Mouse (Mus musculus): ENCODE data around the gene March10.
A peak's percentile ranks its signal among the peaks of the same experiment; 100 is the strongest.

Gene March10

DNA sequence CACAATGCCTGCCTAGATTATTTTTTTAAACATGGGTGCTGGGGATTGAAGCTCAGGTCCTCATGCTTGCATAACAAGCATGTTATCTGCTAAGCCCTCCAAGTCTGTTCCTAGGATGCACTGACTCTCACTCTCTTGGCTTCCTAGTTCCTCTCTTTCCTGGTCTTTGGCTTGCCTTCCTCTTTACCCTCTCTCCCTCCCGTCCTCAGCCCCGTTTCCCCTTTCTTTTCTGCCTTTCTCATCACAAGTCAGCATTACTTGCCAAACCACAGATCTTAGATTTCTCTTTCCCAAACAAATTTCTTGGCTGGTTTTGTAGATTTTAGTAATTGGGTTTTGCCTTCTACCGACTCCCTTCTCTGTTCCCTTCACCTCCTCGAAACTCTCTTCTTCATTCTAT, 10.2 kb upstream of the March10 start:
- DNase-seq (ENCODE audit: low read depth, low spot score) = no peak

DNA sequence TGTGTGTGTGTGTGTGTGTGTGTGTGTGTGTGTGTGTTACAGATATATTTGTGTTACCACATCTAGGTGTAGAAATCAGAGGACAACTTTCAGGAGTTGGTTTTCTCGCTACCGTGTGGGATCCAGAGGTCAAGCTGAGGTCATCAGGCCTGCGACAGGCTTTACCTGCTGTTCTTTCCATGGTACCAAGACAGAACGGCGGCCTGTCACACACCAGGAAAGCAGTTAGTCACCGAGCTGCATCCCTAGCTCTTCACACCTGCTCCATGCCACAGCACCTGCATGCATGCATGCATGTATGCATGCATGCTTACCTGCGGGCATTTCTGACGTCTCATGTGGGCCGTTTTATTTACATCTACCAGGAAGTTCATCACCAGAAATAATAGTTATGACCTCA, 9.0 kb upstream of the March10 start:
- no peak for DNase-seq (ENCODE audit: low read depth, low spot score)

DNA sequence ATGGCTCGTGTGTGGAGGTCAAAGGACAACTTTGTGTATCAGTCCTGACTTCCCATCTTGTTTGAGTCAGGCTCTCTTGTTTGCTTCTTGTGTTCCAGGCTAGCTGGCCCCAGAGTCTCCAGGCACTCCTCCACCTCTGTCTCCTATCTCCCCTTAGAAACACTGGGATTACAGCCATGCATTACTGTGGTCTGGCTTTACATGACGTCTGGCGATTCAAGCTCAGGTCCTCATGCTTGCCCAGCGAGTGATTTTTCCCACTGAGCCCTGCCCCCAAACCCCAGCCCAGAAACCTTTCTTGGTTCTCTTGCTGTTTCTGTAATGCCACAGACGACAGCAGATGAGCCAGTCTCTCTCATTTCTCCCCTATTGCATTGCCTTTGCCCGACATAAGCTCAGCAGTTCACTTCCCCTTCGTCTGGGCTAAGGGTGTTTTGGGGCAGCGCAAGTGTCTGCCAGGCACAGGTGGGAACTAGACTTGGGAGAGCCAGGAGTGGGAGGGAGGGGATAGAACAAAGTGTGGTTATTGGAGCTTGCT, 8.0 kb upstream of the March10 start:
- DNase-seq (ENCODE audit: low read depth, low spot score) = no peak

DNA sequence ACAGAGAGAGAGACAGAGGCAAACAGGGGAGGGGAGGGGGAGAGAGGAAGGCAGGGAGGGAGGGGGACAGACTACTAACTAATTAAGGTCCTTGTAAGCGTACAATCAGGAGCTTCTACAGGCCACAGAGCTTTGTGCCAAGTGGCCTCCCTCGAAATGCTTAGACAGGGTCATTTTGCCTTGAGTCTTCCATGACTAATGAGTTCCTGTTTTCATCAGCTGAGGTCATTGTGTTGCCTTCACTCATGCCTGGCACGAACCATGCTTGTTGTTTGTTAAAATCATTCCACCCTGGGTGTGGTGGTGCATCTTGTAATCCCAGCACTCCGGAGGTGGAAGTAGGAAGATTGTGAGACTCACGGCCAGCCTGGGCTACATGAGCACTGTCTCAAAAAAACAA, 3.4 kb upstream of the March10 start:
- no peak for DNase-seq (ENCODE audit: low read depth, low spot score)

DNA sequence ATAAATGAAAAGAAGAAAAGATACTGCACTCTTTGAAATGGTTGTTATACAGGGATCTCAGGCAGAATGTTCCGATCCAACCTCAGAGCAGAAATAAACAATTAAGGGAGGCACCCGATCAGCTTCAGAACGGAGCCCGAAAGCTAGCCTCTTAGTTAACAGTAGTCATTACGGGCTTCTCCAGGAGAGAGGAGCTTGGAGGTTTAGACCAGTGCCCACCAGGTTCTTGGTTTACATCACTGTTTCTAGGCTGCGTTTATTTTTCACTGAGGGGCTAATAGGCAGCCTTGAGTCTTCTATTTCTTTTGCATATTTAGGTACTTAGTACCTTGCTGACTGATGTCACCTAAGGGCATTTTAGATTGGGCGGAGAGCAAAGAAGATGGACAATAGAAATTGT, 506 bp upstream of the March10 start:
- no peak for DNase-seq (ENCODE audit: low read depth, low spot score)

DNA sequence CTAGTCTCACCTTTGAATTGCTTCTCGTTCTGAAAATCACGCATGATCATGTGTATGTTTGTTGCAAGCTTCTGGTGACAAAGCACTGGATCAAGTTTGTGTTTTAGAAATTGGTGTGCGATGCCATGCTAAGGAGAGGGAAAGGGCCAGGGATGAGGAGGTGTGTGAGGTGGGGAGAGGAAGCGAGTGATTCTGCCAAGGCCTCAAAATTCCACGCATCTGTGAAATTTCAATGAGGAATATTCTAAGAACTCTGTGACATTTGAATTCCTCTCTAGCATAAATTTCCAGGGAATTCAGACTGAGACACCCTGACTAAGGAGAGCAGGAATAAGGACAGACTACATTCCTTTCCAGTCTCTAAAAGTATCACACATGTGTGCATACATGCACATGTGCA, 1.4 kb downstream of the March10 start:
- DNase-seq (ENCODE audit: low read depth, low spot score) = no peak

DNA sequence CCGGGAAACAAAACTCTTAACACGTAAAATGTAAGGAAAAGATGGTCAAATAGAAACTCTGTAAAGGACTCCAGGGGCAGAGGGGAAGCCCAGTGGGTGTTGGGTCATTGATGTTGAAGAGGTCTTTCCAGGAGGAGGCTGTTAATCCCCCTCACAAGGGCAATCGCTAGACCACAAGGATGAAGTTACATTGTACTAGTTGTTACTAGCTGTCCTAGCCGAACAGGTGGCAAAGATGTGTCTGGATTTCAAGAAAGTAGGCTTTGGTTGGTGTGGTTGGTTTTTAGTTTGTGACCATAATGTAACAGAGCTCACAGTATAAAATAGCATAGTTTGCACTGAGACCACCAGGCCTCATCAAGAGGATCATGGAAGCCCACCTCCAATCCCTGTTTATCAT, 3.5 kb downstream of the March10 start:
- DNase-seq (ENCODE audit: low read depth, low spot score) = no peak

DNA sequence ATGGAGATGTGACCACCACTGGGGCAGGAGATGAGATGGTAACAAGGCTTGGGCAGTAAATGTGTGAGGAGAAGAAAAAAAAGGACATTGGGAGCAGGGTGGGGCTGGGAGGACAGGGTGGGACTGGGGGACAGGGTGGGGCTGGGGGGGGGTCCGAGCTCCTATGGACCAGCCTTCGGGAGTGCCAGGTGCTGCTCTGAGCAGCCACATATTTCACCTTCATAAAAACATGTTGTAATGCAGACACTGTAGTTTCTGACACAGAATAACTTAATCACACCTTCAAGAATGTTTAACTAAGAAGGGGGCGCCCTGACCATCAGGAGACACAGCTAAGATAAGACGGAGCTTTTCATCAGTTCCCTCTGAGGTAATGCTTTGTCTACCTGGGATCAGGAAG, 4.0 kb downstream of the March10 start:
- no peak for DNase-seq (ENCODE audit: low read depth, low spot score)

DNA sequence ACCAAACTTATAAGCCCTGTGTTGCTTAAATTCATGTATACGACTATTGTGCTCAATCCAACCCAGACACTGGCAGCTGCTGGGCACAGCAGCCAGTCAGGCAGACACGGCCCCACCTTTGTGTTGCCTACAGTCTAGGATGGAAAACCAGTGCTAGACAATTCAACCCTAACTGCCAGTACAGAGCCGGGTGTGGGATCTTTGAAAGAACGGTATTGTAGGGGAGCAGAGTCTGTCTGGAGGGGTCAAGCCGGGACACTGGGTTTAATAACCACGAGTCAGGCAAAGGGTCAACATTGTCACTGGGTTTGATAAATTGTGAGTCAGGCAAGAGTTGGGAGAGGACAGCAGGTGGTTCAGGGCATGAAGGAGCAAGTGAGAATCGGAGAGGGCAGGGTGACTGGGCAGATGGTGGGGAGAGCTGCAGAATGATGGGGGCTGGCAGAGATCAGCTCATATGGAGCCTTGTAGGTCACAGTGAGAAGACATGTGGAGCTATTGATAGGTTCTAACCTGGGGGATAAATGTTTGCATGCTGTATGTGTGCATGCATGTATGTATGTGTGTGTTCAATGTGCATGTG, 4.9 kb downstream of the March10 start:
- DNase-seq (ENCODE audit: low read depth, low spot score) = no peak

DNA sequence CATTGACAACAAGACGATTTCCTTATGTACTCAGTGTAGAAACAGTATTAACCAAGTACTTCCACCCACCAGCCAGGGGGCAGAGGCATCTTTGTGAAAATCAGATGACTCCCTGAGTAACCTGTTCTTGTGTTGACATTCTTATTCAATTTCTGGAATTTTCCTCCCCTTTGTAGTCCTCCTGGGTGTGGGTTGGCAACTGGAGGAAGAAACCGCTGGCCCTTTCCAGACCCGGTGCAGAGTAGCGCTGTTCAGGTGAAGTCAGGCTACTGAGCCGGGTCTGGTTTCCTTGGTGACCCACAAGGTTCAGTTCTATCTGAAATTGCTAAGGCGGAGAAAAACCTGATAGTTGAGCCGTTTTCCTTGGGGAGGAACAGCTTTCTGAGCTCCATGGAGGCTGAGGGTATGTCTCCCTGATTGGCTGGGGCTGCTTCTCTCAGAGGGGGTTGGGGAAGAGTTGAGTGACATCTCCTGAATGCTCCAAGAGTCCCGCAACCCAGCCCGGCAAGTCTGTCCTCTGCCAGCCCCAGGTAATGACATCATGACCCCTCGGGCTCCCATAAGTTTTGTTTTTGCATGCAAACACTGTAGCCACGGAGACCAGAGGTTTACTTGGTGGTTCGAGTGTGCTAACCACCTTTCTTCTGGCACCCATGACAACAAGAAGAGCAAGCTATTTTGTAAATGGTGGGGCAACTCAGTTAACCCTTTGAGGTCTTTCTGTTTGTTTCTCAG, 6.8 kb downstream of the March10 start:
- no peak for DNase-seq (ENCODE audit: low read depth, low spot score)

DNA sequence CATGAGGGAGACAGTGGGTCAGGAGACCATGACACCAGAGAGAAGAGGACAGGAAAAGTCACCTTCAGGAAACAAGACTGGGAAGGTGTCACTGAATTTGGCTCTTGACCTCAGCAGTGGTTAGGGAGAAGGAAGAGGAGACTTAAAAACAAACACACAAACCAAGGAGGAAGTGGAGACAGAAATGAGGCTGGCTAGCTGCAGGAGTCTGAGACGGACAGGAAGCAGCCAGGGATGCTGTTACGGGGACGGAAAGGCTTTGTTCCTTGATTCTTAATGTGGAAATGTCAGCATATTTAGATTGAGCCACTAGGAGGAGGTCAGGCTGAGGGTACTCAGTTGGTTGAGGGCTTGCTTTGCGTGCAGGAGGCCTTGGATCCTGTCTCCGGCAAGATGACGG, 8.9 kb downstream of the March10 start:
- no peak for DNase-seq (ENCODE audit: low read depth, low spot score)

DNA sequence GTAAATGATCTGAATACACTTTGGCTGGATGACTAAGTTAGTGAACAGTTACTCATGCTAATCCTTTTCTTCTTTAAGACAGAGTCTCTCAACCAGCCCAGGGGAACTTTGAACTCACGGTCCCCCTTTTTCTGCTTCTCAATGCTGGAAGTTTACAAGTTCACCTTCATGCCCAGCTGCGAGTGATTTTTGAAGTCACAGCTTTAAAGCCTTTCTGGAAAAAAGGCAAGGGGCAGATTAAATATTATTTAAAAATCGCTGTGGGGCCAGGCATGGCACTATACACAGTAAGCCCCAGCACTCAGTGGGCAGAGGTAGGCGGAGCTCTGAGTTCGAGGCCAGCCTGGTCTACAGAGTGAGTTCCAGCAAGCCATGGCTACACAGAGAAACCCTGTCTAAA, 10.3 kb downstream of the March10 start:
- DNase-seq (ENCODE audit: low read depth, low spot score) = no peak

DNA sequence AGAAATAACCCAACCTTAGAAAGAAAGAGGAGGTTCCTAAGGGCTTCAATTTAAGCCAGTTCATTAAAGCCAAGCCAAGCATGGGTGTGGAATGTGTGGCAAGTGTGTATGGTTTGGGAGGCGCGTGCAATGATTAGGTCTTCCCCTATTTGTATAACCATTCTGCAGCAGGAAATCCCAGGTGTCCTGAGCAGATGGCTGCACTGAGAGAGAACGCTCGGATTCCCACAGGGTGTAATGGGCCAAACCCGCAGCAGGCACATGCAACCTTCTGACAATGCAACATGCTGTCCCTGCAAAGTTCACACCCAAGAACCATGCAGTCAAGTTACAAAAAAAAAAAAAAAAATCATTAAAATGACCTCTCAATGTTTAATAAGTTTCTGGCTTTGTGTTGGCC, 10.8 kb downstream of the March10 start:
- no peak for DNase-seq (ENCODE audit: low read depth, low spot score)

DNA sequence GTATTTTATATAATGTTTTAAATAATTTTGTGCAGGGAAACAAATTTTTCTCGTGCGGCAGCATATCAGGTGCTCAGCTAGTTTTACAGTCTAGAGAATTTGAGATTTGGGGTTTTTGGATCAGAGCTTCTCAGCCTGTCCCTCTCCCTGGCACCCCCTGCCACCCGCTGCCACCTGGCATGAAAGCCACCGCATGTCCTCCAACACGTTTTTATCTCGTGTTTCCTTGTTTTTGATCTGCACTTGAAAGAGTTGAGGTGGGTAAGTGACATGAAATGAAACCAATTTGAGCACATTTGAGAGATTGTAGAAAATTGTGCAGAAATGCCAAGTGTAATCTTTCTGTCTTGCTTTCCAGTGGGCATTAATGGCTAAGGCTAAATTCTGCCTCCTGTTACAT, 11.6 kb downstream of the March10 start:
- DNase-seq (ENCODE audit: low read depth, low spot score) = peak; percentile 27

DNA sequence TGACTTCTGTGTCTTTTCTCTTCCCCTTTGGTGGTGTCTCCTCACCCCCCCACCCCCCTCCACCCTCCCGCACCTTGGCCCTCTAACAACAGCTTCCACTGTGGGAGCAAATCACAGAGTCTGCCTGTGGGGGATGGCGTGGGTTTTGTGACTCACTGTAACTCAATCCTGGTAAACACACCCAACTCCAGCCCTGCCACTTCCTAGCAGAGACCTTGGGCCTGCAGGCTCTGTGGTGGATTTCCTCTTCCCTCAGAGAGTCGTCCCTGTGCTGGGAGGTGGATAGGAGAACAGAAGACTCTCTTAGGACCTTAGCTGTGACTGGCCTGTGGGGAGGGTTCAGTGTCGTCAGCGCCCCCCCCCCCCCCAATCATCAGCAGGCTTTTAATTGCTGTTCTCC, 13.0 kb downstream of the March10 start:
- no peak for DNase-seq (ENCODE audit: low read depth, low spot score)

DNA sequence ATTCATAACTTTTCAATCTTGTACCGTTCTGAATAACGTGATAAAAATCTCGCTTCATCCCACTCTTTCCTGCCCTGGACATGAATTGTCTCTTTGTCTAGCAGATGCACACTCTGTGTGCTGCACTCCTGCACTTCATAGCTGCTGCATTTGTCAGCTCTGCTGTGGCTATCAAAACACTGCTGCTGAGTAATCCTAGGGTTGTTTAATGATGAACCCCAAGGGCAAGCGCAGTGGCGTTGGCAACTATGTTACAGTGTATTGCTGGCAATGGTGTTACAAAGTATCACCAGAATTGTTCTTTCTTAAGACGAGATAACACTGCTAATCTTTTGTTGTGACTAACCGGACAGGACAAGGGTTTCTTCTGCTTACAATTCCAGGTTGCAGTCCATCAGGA, 16.7 kb downstream of the March10 start:
- DNase-seq (ENCODE audit: low read depth, low spot score) = no peak

DNA sequence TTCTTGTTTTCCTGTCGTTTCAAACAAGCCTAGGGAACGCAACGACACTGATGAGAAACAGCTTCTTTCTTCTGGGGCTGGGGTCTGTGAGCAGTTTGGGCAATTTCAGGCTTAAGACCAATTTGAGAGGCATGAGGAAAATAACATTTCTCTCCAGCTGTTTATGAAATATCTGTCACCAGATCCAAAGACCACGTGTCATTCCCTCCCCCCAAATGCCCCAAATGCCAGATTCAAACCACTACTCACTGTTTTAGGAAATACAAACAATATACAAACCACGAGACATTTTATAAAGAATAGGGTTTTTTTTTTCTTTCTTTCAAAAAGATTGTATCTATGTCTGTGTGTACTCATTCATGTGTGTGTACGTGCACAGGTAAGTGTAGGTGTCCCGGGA, 17.6 kb downstream of the March10 start:
- no peak for DNase-seq (ENCODE audit: low read depth, low spot score)

DNA sequence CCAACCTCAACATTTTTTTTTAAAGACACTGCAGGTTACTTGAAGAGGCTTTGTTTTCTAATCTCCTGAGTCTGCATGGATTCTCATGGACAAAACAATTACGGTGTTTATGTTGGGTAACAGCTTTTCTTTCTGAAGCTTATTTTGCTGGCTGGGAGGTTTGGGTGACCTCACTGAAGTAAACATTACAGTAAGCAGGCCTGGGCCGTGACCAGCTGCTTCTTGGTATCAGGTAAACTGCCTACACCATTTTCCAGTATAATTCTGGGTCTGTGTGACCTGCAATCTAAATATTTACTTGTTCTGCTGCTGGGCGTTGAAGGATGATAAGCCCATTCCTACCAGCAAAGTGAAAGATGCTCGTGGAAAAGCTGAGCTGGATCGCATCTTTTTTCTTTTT, 30.1 kb downstream of the March10 start:
- DNase-seq (ENCODE audit: low read depth, low spot score) = no peak

DNA sequence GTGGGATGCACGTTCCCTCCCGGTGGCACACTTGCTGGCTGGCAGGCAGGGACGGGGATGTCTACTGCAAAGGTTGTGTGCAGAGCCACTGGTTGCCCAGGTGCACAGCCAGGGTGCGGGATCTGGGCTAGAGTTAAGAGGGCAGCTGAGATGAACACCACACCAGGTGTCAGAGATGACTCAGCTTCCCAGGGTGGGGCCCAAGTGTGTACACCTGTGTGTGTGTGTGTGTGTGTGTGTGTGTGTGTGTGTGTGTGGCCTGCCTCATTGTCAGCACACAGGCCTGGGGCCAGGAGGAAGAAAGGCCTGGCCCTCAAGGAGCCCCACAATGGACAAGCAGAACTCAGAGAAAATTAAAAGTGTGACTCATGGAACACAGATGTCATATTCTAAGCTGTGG, 31.9 kb downstream of the March10 start:
- no peak for DNase-seq (ENCODE audit: low read depth, low spot score)

DNA sequence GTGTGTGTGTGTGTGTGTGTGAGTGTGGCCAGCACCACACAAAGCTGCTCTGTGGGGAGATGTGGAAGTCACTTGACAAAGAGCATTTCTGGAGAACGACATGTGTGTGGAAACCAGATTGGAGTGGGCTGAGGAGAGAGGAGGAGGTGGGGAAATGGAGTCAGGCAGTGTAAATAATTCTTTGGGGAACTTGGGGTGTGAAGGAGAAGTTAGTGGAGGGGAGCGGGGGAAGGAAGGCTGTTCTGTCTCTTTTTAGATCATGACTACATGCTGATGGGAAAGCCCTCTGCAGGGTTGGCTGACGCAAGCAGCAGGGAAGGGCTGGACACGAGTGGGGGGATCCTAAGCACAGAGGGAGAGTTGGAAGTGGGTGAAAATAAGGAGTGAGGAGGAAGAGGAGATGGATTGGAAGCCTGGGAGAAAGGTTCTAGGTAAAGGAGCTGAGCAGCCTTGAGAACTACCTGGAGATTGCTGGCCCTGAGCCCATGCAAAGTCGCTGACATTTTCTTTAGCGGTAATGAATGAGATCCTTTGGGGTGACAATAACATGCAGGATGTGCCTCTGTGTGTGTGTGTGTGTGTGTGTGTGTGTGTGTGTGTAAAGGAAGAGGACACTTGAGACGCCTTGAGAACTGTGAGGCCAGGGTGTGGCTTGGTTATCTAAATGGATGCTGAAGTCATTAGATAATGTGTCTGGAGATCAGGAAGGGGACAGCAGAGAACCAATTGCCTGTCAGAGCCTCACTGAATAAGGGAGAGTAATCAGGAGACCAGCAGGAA, 35.7 kb downstream of the March10 start:
- no peak for DNase-seq (ENCODE audit: low read depth, low spot score)

DNA sequence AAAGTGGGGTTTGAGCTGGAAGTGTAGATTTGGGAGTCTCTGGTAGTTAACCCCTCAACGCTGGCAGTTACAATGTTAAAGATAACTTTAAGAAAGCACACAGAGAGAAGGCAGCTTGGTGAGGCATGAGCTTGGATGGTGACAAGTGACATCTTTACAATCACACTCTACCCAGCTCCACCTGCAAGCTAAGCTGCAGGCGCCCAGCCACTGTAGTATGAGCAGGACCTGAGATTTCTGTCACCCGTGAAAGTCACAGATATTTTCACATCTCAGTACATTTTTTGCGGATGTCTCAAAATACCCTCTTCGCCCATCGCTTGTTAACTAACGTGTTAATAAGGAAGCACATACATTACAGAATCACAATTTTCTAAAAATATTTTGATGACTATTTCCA, 36.6 kb downstream of the March10 start:
- no peak for DNase-seq (ENCODE audit: low read depth, low spot score)

DNA sequence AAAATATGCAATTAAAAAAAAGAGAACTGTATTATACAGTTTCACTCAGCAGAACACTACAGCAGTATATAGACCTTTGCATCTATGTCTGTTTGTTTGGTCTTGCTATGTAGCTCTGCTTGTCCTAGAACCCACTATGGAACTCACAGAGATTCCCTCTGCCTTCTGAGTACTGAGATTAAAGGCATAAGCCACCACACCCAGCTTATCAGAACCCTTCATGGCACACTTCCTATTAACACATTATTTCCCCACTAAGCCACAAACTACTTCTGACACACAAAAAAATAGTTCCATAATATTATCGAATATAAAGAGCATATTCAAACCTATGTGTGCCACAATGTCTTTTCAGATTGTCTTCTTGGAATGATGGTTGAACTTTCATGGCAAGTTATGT, 42.5 kb downstream of the March10 start:
- DNase-seq (ENCODE audit: low read depth, low spot score) = no peak

DNA sequence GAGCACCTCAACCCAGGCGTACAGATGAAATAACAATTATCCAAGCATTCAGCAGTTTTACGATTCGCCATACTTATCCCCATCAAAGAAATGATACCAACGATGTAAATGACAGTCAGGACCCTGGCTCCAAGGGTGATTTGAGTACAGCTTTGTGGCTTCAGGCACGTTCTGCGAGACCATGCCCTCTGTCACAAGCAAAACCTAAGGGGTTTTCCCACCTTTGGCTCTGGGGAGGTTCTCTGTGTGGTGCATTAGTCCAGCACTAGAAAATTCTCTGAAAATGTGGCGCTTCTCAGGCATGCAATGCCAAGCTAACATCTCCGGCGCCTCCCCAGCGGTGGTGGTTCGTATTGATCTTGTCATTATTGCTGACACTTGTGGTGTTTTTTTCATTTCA, 47.1 kb downstream of the March10 start:
- no peak for DNase-seq (ENCODE audit: low read depth, low spot score)
